Mouse (Mus musculus) CD4-positive naive resting alpha-beta T cell, adult 57 days (primary cell): ENCODE measurements around the gene Slc22a8. TPM values are rescaled to one million over a fixed set of nuclear protein-coding genes. Genes with fewer than 3 reads are reported as not detected.

Experiments used
- total RNA-seq: library from RNA; stranded (reverse); gene quantifications from one replicate; pipeline ENCODE4 v1.2.4, GENCODE M21; 2023

Slc22a8 gene
- not detected for total RNA-seq

DNA sequence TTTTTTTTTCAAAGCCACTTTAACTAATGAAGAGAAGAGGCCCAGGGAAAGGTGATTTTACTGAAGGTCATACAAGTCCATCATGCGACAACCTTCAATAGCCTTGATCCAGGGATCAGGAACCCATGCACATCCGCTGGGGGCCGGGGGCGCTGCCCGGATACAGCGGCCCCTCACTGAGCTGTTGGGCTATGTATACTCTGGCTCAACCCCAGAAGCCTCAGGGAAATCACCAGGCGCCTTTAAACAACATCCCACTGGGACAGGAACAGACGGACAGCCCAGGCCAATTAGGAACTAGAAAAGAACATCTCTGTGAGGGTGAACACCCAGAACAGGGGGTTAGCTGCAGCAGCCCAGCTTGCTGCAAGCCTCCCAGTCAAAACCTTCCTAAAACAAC lies at the start of gene Slc22a8:
Gene Slc22a8, plus strand, starts transcription at position 301 of the 400 bp plus-strand sequence.

DNA sequence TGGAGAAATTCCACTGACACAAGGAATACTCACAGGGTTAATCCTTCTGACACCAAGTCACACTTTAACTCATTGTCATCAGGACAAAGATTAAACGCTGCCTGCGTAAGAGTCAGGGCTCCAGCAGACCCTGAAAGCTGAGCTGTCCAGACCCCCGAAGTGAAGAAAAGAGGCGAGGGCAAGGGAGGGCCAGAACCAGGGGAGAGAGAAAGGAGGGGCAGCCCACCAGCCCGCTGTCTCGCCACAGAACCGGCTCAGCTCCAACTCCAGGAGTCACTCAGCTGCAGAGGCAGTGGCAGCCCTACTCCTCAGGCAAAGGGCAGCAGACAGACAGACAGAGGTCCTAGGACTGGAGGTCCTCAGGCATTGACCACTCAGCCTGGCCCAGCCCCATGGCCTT lies 26.9 kb downstream of the Slc22a8 start, which contains the start of gene Slc22a6:
Gene Slc22a6, plus strand, starts transcription at position 136 of the 400 bp plus-strand sequence.

Other genes starting within 250 kb of the Slc22a8 start
- gene Slc22a30, start 186.1 kb upstream of the Slc22a8 start, total RNA-seq: not detected
- not detected for gene Slc22a6, start 26.8 kb downstream of the Slc22a8 start, total RNA-seq
- not detected for gene Chrm1, start 72.5 kb downstream of the Slc22a8 start, total RNA-seq
- gene Slc3a2, start 132.1 kb downstream of the Slc22a8 start, total RNA-seq: 174 TPM
- 92.0 TPM for gene Wdr74, start 144.6 kb downstream of the Slc22a8 start, total RNA-seq
- gene 1700092M07Rik, start 149.5 kb downstream of the Slc22a8 start, total RNA-seq: 7.7 TPM
- gene Stx5a, start 150.2 kb downstream of the Slc22a8 start, total RNA-seq: 251 TPM
- gene Nxf1, start 165.8 kb downstream of the Slc22a8 start, total RNA-seq: 533 TPM
- gene Tmem223, start 179.7 kb downstream of the Slc22a8 start, total RNA-seq: 39.0 TPM
- 68.8 TPM for gene Tmem179b, start 183.2 kb downstream of the Slc22a8 start, total RNA-seq
- gene Taf6l, start 195.2 kb downstream of the Slc22a8 start, total RNA-seq: 10.7 TPM
- gene Polr2g, start 207.3 kb downstream of the Slc22a8 start, total RNA-seq: 62.8 TPM
- 0.77 TPM for gene Zbtb3, start 211.3 kb downstream of the Slc22a8 start, total RNA-seq
- gene Ttc9c, start 228.1 kb downstream of the Slc22a8 start, total RNA-seq: 25.7 TPM
- gene Hnrnpul2, start 228.8 kb downstream of the Slc22a8 start, total RNA-seq: 104 TPM
- 8.5 TPM for gene AC129217.1, start 238.5 kb downstream of the Slc22a8 start, total RNA-seq
- gene Bscl2, start 246.2 kb downstream of the Slc22a8 start, total RNA-seq: 39.8 TPM
- gene Gng3, start 247.9 kb downstream of the Slc22a8 start, total RNA-seq: not detected